Mouse (Mus musculus) effector memory CD4-positive, alpha-beta T cell, adult 5 months (primary cell): Measurements from ENCODE around the gene Cars. TPM values are rescaled to one million over a fixed set of nuclear protein-coding genes. Genes with fewer than 3 reads are reported as not detected.

ENCODE experiments used
- polyA plus RNA-seq: library from polyadenylated mRNA; unstranded; fragments of 100-300 nt; shearing (Covaris generic); gene quantifications from one replicate; pipeline ENCODE4 v1.2.1, GENCODE M21; 2017

Cars gene
- polyA plus RNA-seq = 44.2 TPM

DNA sequence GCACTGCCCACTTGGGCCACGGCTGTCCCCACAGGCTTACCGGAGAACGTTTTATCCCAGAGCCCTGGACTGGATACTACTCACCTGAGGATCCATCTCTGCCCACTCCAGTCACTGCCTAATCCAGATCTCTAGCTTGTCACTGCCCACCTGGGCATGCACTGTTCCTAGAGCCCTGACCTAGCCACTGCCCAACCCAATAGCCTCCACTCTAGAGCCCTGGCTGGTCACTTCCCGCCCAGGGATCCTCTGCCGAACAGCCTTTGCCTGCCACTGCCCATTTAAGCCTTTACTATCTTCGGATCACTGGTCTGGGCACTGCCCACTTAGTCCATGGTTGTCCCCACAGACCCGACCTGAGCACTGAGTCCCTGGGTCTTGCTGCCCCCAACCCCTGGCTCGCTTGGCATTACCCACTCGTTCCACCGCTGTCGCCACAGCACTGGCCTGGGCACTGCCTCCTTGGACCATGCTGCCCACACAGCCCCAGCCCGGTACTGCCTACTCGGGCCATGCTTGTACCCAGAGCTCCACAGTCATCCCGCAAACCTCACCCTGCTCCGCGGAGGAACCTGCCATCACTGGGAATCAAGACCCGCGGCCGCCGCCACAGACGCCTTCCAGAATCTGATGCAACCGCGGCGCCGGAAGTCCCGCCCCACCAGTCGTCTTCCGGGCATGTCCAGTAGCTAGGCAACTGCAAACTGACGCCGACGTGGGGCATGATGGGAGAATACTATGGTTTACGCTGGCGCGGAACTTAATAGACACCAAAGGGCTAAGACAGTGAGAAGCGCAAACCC, at the start of gene Cars:
TSS of gene Cars (minus strand) at position 663 of the 803 bp plus-strand sequence.

DNA sequence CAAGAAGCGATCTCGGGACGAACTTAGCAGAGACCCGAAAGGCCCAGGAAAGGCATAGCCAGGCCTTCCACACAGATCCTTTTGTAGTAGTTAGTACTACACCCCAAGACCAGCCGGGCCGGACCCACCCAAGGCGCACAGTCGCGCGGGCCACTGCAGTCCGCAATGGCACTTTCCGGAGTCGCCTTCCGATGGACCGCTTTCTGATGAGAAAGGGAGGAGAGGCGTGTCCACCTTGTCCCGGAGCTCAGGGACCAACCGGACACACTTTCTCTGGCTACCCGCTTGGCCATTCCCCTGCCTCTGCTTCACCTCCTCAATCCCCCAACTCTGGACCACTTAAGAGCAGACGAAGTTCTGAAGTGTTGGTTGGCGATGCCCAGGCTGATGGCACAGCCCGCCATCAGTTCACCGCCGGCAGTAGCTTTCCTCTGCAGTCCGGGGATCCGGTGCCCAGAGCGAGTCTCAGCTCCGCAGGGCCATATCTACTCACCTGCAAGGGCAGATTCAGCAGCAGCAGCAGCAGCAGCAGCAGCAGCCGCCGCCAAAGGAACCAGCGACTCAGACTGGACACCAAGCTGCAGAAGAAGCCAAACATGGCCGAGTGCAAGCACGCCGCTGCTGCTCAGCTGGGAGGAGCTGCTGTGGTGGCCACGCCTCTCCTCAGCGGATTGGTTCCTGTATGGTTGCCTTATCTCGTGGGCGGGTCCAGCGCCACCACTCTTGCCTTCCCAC, 49.3 kb upstream of the Cars start, which contains the start of gene Tnfrsf22:
TSS of gene Tnfrsf22 (minus strand) at position 628 of the 735 bp plus-strand sequence.

DNA sequence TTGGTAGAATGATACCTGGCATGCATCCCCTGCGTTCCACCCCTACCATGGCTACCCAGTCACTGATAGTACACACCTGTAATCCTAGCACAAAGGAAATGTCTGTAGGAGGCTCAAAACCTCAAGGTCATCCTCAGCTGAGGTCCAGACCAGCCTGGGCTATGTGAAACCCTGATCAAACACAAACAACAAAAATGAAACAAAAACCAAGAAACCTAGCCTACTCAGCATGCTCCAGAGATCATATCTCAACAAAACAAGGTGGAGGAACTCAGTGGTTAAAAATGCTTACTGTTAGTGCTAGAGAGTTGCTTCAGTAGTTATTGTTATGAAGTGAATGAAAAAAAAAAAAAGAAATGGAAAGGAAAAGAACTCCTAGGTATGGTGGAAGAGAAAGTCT, 28.6 kb upstream of the Cars start, which contains the start of gene Tnfrsf26:
TSS of gene Tnfrsf26 (minus strand) at position 183 of the 400 bp plus-strand sequence.

DNA sequence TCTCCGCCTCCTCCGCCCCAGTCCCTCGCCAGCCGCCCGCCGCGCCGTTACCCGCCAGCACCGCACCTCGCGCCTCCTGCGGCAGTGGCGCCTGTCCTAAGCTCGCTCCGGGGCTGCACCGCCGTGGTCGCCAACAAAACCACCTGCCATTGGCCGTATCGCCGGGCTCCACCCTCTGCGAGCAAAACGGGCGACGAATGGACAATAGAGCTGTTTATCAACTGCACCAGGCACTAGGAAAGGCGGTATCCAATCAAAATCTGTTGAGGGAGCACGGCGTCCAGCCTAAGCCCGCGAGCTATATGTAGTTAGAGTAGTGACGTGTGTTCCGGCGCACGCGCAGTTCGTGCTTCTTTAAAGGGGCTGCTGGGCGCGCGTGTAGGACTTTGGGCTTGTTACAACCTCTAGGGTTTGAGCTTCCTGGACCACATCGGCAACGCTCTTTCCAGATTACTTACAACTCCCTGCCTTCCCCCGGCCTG, 50.9 kb downstream of the Cars start, which contains the start of gene Nap1l4:
TSS of gene Nap1l4 (minus strand) at position 131 of the 482 bp plus-strand sequence.

Other genes starting within 250 kb of the Cars start
- 5.6 TPM for gene Cdkn1c, start 139.0 kb downstream of the Cars start, polyA plus RNA-seq
- not detected for gene Slc22a18, start 126.4 kb downstream of the Cars start, polyA plus RNA-seq
- gene Phlda2, start 96.9 kb downstream of the Cars start, polyA plus RNA-seq = not detected
- 285 TPM for gene Nap1l4, start 51.0 kb downstream of the Cars start, polyA plus RNA-seq
- gene Tnfrsf26, start 28.6 kb upstream of the Cars start, polyA plus RNA-seq = 48.8 TPM
- 14.9 TPM for gene Tnfrsf22, start 49.6 kb upstream of the Cars start, polyA plus RNA-seq
- gene Tnfrsf23, start 85.8 kb upstream of the Cars start, polyA plus RNA-seq = 20.1 TPM
- gene Osbpl5, start 156.9 kb upstream of the Cars start, polyA plus RNA-seq = 21.4 TPM
- gene Mrgprg, start 166.9 kb upstream of the Cars start, polyA plus RNA-seq = not detected
- gene Mrgpre, start 184.4 kb upstream of the Cars start, polyA plus RNA-seq = 1.1 TPM
- gene Nadsyn1, start 222.8 kb upstream of the Cars start, polyA plus RNA-seq = 13.3 TPM
- 14.6 TPM for gene Dhcr7, start 223.1 kb upstream of the Cars start, polyA plus RNA-seq